In the genomic region with DNA sequence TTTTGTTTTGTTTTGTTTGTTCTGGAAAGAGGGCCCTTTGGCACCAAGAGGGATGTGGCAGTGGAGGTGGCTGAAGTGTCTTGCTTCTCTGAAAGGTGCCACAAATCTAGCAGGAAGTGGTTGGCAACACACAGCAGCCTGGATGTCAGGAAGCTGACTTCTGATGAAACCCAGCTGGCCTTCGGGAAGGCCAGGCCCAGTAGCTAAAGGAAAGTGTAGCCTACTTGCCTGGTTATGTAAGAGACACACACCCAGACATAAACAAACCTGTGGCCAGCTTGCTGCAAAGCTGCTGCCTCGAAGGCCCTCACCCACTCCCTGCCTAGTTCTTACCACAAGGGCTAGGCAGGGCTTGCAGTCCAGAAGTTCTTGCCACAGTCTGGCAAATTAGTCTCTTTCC, we compare ENCODE assay signal across 11 mouse cellular contexts.
A peak's percentile ranks its signal among the peaks of the same experiment; 100 is the strongest.
DNase-seq lines count a peak whose midpoint lies in the region; ATAC-seq lines count a peak whose summit lies in the region.
"Had no signal": no experiment of that assay in that cellular context is flagged by ENCODE, and none has a peak within 500 bp of the region (broad histone marks: within the 10 kb centered on the region; RNA-seq: fewer than 3 reads in every experiment).

No protein-coding gene starts in this region.

- H3K9ac ChIP-seq in embryonic facial prominence, embryonic 13.5 days = no peak overlapping the region

- 34% methylated on average over 2 of the region's 2 CpGs for WGBS in embryonic facial prominence, embryonic 13.5 days
- WGBS in forebrain, embryonic 10.5 days = 78% methylated on average over 2 of the region's 2 CpGs

- peak overlapping the region; percentile 39; the same call in 1 of the 2 replicates for H3K27ac ChIP-seq in embryonic facial prominence, embryonic 13.5 days
- no peak overlapping the region for H3K27ac ChIP-seq in forebrain, embryonic 10.5 days

- no peaks in the 10 kb centered on the region for H3K36me3 ChIP-seq in embryonic facial prominence, embryonic 13.5 days
- H3K36me3 ChIP-seq in forebrain, embryonic 10.5 days (replicated peaks) = no peaks in the 10 kb centered on the region

- H3K4me1 ChIP-seq in embryonic facial prominence, embryonic 13.5 days = peaks cover 9% of the 10 kb centered on the region
- peaks cover 7% of the 10 kb centered on the region; the same call in 1 of the 2 replicates for H3K4me1 ChIP-seq in forebrain, embryonic 10.5 days

- H3K4me2 ChIP-seq in embryonic facial prominence, embryonic 13.5 days = no peak overlapping the region

- H3K27me3 ChIP-seq in embryonic facial prominence, embryonic 13.5 days = no peaks in the 10 kb centered on the region
- no peaks in the 10 kb centered on the region for H3K27me3 ChIP-seq in forebrain, embryonic 10.5 days (ENCODE audit: poor library complexity, severe bottlenecking)

- no peak for ATAC-seq in embryonic facial prominence, embryonic 13.5 days (ENCODE audit: insufficient number of reproducible peaks, insufficient read depth, low FRiP score, low TSS enrichment, low read depth)
- ATAC-seq in hematopoietic stem cell, adult 5-6 weeks (replicated peaks in 1 of 2; ENCODE audit: insufficient read depth in 1 of 2, low FRiP score in 2 of 2, low TSS enrichment in 1 of 2, low read depth in 1 of 2, poor library complexity in 2 of 2, severe bottlenecking in 2 of 2) = peak; percentile 58 to 60; a peak in 2 of 4 replicates

- H3K4me3 ChIP-seq in embryonic facial prominence, embryonic 13.5 days = no peak overlapping the region
- no peak overlapping the region for H3K4me3 ChIP-seq in forebrain, embryonic 10.5 days

- DNase-seq in adrenal gland, postnatal 10 days = peak; percentile 22
- no peak for DNase-seq in adrenal gland, postnatal 25 days
- DNase-seq in lung, postnatal 36 days = peak; percentile 74
- no peak for DNase-seq in right cerebral cortex, adult 18-20 months
- no peak for DNase-seq in forebrain, embryonic 10.5 days (ENCODE audit: extremely low spot score, low spot score)
- DNase-seq in layer of hippocampus, postnatal 36 days = no peak
- DNase-seq: cerebellum, adult 9-10 months; gastrocnemius, postnatal 36 days; layer of hippocampus, adult 9-11 months had no signal

- no peaks in the 10 kb centered on the region for H3K9me3 ChIP-seq in embryonic facial prominence, embryonic 13.5 days
- H3K9me3 ChIP-seq in forebrain, embryonic 10.5 days = no peaks in the 10 kb centered on the region

Comparison
In these comparisons a context has a peak if more than half of its experiments do, and no peak if none do; other contexts are left out.
1. DNase-seq: peak in adrenal gland, postnatal 10 days (single experiment) and lung, postnatal 36 days (single experiment); none in adrenal gland, postnatal 25 days (single experiment), right cerebral cortex, adult 18-20 months (single experiment), forebrain, embryonic 10.5 days (single experiment) and layer of hippocampus, postnatal 36 days (0 of 2).